Mouse (Mus musculus): ENCODE data around the gene Celf2.

DNA sequence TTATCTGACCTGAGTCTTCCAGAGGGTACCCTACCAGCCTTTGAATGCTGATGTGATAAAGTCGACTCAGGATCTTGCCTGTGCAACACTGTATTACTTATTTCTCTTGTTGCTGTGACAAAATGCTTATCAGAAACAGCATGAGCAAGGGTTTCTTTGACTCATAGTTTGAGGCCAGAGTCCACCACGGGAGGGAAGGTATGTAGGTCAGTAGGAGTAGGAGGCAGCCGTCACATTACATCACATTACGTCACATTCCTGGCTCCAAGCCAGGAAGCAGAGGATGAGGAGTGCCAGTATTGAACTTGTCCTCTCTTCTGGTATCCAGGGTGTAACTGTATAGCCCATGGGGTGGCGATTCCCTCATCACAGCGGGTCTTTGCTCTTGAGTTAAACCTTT lies 349.3 kb downstream of the Celf2 start:
- no peak for TF ChIP-seq CTCF (IDR thresholded peaks at IDR 0.05; ENCODE audit: borderline replicate concordance, insufficient read depth, low read depth, low read length)
- TF ChIP-seq POLR2A (IDR thresholded peaks at IDR 0.05; ENCODE audit: borderline replicate concordance, insufficient read depth, low read length) = no peak

All from cerebellum, adult 2 months (tissue).